Comparison of ENCODE assay signal across 16 mouse cellular contexts in the genomic region with DNA sequence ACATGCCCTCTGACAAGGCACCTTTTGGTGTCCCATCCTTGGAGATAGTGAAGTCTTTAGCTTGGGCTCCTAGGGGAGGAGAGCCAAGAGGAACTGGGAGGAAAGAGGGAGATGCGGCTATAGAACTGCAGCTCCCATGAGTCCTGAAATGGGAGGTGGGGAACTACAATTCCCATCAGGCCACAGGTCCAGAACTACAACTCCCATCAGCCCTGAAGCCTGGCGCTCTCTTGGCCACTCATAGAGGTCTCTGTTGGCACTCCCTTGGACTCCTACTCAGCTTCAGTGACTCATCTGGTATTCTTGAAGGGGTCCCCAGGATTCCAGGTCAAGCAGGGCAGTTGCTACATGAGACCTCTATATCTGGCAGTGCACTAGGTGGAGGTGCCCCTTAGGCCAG. TPM values are rescaled to one million over a fixed set of nuclear protein-coding genes. Genes with fewer than 3 reads are reported as not detected.
A peak's percentile ranks its signal among the peaks of the same experiment; 100 is the strongest.
DNase-seq lines count a peak whose midpoint lies in the region; ATAC-seq lines count a peak whose summit lies in the region.
"Had no signal": no experiment of that assay in that cellular context is flagged by ENCODE, and none has a peak within 500 bp of the region (broad histone marks: within the 10 kb centered on the region; RNA-seq: fewer than 3 reads in every experiment).

No protein-coding gene starts in this region.

- H3K27me3 ChIP-seq in forebrain, embryonic 16.5 days (replicated peaks; ENCODE audit: control insufficient read depth, insufficient read depth, low read length): no peaks in the 10 kb centered on the region
- H3K27me3 ChIP-seq in midbrain, embryonic 14.5 days (ENCODE audit: control insufficient read depth, insufficient read depth, low read length): no peaks in the 10 kb centered on the region

- no peak overlapping the region for H3K4me3 ChIP-seq in forebrain, embryonic 16.5 days (replicated peaks; ENCODE audit: low read length)
- no peak overlapping the region for H3K4me3 ChIP-seq in midbrain, embryonic 14.5 days (replicated peaks; ENCODE audit: low read depth, low read length)
- H3K4me3 ChIP-seq: gastrocnemius, adult 2 months; lung, embryonic 15.5 days had no signal

- H3K27ac ChIP-seq in forebrain, embryonic 16.5 days (ENCODE audit: low read length): peak overlapping the region; percentile 83; the same call in 1 of the 2 replicates
- peak overlapping the region; percentile 84 for H3K27ac ChIP-seq in midbrain, embryonic 14.5 days (replicated peaks; ENCODE audit: low read depth, low read length)
- H3K27ac ChIP-seq: gastrocnemius, adult 2 months; lung, embryonic 15.5 days had no signal

- H3K4me2 ChIP-seq in forebrain, embryonic 16.5 days (ENCODE audit: low read length): peak overlapping the region; percentile 29
- H3K4me2 ChIP-seq in midbrain, embryonic 14.5 days (ENCODE audit: low read length): peak overlapping the region; percentile 36
- H3K4me2 ChIP-seq: lung, embryonic 15.5 days had no signal

- peaks cover 24% of the 10 kb centered on the region for H3K4me1 ChIP-seq in forebrain, embryonic 16.5 days (replicated peaks; ENCODE audit: control insufficient read depth, insufficient read depth, low read length)
- H3K4me1 ChIP-seq in midbrain, embryonic 14.5 days (ENCODE audit: control insufficient read depth, insufficient read depth, low read length): peaks cover 30% of the 10 kb centered on the region

- H3K36me3 ChIP-seq in forebrain, embryonic 16.5 days (ENCODE audit: control insufficient read depth, insufficient read depth): peaks cover 15% of the 10 kb centered on the region; the same call in 1 of the 2 replicates
- peaks cover 89% of the 10 kb centered on the region for H3K36me3 ChIP-seq in midbrain, embryonic 14.5 days (ENCODE audit: control insufficient read depth, insufficient read depth, low read length)
- H3K36me3 ChIP-seq: lung, embryonic 15.5 days had no signal

- 59% methylated on average over 2 of the region's 2 CpGs for WGBS in forebrain, embryonic 16.5 days
- WGBS in midbrain, embryonic 14.5 days: 43% methylated on average over 2 of the region's 2 CpGs

- H3K9me3 ChIP-seq in forebrain, embryonic 16.5 days (ENCODE audit: control insufficient read depth, low read length): no peaks in the 10 kb centered on the region
- H3K9me3 ChIP-seq in midbrain, embryonic 14.5 days (ENCODE audit: control insufficient read depth, low read length): no peaks in the 10 kb centered on the region
- H3K9me3 ChIP-seq: lung, embryonic 15.5 days had no signal

- ATAC-seq in forebrain, embryonic 16.5 days: peak; percentile 25; the same call in 1 of the 2 replicates
- no peak for ATAC-seq in midbrain, embryonic 14.5 days (ENCODE audit: low FRiP score, low TSS enrichment)

- DNase-seq in cerebellum, adult 9-10 months: peak; percentile 71
- DNase-seq in cerebellum, postnatal 25 days: no peak
- peak; percentile 68 for DNase-seq in ZHBTc4 (ENCODE audit: low read depth, low spot score)
- peak; percentile 56 for DNase-seq in midbrain, embryonic 14.5 days
- no peak for DNase-seq in thymus, postnatal 14 days
- no peak for DNase-seq in layer of hippocampus, adult 8-10 months (ENCODE audit: low spot score in 2 of 2)
- DNase-seq in kidney, adult 9 months: no peak
- DNase-seq: gastrocnemius, adult 2 months; right cerebral cortex, postnatal 25 days had no signal

- no peak overlapping the region for H3K9ac ChIP-seq in forebrain, embryonic 16.5 days (replicated peaks; ENCODE audit: low read depth, low read length)
- H3K9ac ChIP-seq in midbrain, embryonic 14.5 days (replicated peaks; ENCODE audit: low read length): no peak overlapping the region
- H3K9ac ChIP-seq: lung, embryonic 15.5 days had no signal

RNA-seq across cellular contexts. Expression of a gene that starts 23.3 kb away (rescaled TPM):
- not detected in 2 replicates for polyA plus RNA-seq in forebrain, embryonic 16.5 days (2015; fragmentation: Nextera tagmentation; extraction: Ambion mirVana)
- polyA plus RNA-seq in midbrain, embryonic 14.5 days (2014; fragmentation: Nextera tagmentation; extraction: Ambion mirVana): not detected in 2 replicates
- 1 to 10 TPM in 2 of 4 experiments, under 1 TPM in 2; 0.50 to 1.3 (median 0.96) TPM for total RNA-seq in layer of hippocampus, adult 8-10 months (2022)
- total RNA-seq: gastrocnemius, adult 2 months had no signal
- polyA plus RNA-seq: embryonic facial prominence, embryonic 14.5 days; heart, embryonic 16.5 days; limb, embryonic 11.5 days; stomach, embryonic 14.5 days; urinary bladder, adult 2 months had no signal

Comparison
In these comparisons a context has a peak if more than half of its experiments do, and no peak if none do; other contexts are left out.
1. DNase-seq: peak in cerebellum, adult 9-10 months (single experiment), ZHBTc4 (single experiment) and midbrain, embryonic 14.5 days (single experiment); none in cerebellum, postnatal 25 days (0 of 2), thymus, postnatal 14 days (single experiment), layer of hippocampus, adult 8-10 months (0 of 2) and kidney, adult 9 months (single experiment).